Mouse (Mus musculus) liver, embryonic 15.5 days (tissue): ENCODE data around the gene Snx32. TPM values are rescaled to one million over a fixed set of nuclear protein-coding genes. Genes with fewer than 3 reads are reported as not detected.

Source experiments
- ATAC-seq: fragments of 200-750 bp; cut with Nextera tagmentation; 2 replicates; pipeline ENCODE4 v1.8.0; 2017; ENCODE audit warnings: moderate number of reproducible peaks, mild to moderate bottlenecking, moderate library complexity; ENCODE audit not compliant: insufficient read depth
- H3K27ac ChIP-seq: fragments of 300-500 bp; sonication (generic); replicated peaks from 2 replicates; pipeline ENCODE4 v1.5.1; 2015; ENCODE audit warnings: mild to moderate bottlenecking, inconsistent platforms
- H3K27me3 ChIP-seq: fragments of 300-500 bp; sonication (generic); 2 replicates; pipeline ENCODE4 v1.6.1; 2015; ENCODE audit warnings: mild to moderate bottlenecking, inconsistent platforms
- H3K36me3 ChIP-seq: fragments of 300-500 bp; sonication (generic); replicated peaks from 2 replicates; pipeline ENCODE4 v1.6.1; 2015; ENCODE audit warnings: moderate library complexity, mild to moderate bottlenecking, inconsistent platforms
- H3K4me1 ChIP-seq: fragments of 300-500 bp; sonication (generic); replicated peaks from 2 replicates; pipeline ENCODE4 v1.6.1; 2015; ENCODE audit warnings: inconsistent platforms
- H3K4me2 ChIP-seq: fragments of 300-500 bp; sonication (generic); 2 replicates; pipeline ENCODE4 v1.6.1; 2015; ENCODE audit warnings: moderate library complexity, mild to moderate bottlenecking, inconsistent platforms
- H3K4me3 ChIP-seq: fragments of 300-500 bp; sonication (generic); replicated peaks from 2 replicates; pipeline ENCODE4 v1.5.1; 2015; ENCODE audit warnings: mild to moderate bottlenecking, inconsistent platforms
- H3K9ac ChIP-seq: fragments of 300-500 bp; sonication (generic); 2 replicates; pipeline ENCODE4 v1.6.1; 2015; ENCODE audit warnings: moderate library complexity, mild to moderate bottlenecking, inconsistent platforms
- H3K9me3 ChIP-seq: fragments of 300-500 bp; sonication (generic); replicated peaks from 2 replicates; pipeline ENCODE4 v1.6.1; 2016; ENCODE audit warnings: inconsistent platforms
- WGBS: fragments of 180-500 bp; shearing (Covaris S2); methylation state at CpG from one replicate; pipeline ENCODE4 v1.1.7; 2015; ENCODE audit warnings: mixed read lengths; ENCODE audit not compliant: insufficient replicate concordance; 5-methylcytosine and 5-hydroxymethylcytosine counted together
- polyA plus RNA-seq: library from polyadenylated mRNA; unstranded; fragments of >200 nt; fragmentation: Nextera tagmentation; extraction: Ambion mirVana; gene quantifications from 2 replicates; pipeline ENCODE4 v1.2.1, GENCODE M21; 2015

The Snx32 gene
- polyA plus RNA-seq, 1 experiment from 2014 or later: 7.0 TPM

GRCm38 (mm10) chr19:5463791-5464562, 46.4 kb downstream of the Snx32 start:
- ATAC-seq: no peak
- Histone ChIP-seq H3K9me3 (no peaks in the 10 kb centered on the region), H3K27me3 (0 out of 2 replicates have a peak, but pooled peaks cover 6% of the 10 kb centered on the region), H3K4me3 (no peak overlapping the region), H3K4me1 (peaks cover 24% of the 10 kb centered on the region), H3K4me2 (no peak overlapping the region), H3K36me3 (peaks cover 41% of the 10 kb centered on the region), H3K27ac (no peak overlapping the region), H3K9ac (no peak overlapping the region)
- WGBS: 63% methylated on average over 15 of the region's 15 CpGs

GRCm38 (mm10) chr19:5463212-5463611, 47.1 kb downstream of the Snx32 start:
- no peak overlapping the region for H3K4me2 ChIP-seq
- H3K36me3 ChIP-seq: peaks cover 41% of the 10 kb centered on the region
- H3K27me3 ChIP-seq: no peaks in the 10 kb centered on the region
- no peaks in the 10 kb centered on the region for H3K9me3 ChIP-seq
- H3K27ac ChIP-seq: no peak overlapping the region
- H3K4me3 ChIP-seq: no peak overlapping the region
- no peak for ATAC-seq
- no peak overlapping the region for H3K9ac ChIP-seq
- 78% methylated on average over 9 of the region's 9 CpGs for WGBS
- peaks cover 26% of the 10 kb centered on the region for H3K4me1 ChIP-seq

GRCm38 (mm10) chr19:5461411-5461810, 48.9 kb downstream of the Snx32 start:
- H3K4me2 ChIP-seq: peak overlapping the region; percentile 92
- H3K4me3 ChIP-seq: peak overlapping the region; percentile 87
- 73% methylated on average over 6 of the region's 6 CpGs for WGBS
- no peak for ATAC-seq
- peaks cover 5% of the 10 kb centered on the region for H3K27me3 ChIP-seq
- H3K27ac ChIP-seq: no peak overlapping the region
- H3K36me3 ChIP-seq: peaks cover 33% of the 10 kb centered on the region
- H3K4me1 ChIP-seq: peaks cover 44% of the 10 kb centered on the region
- no peaks in the 10 kb centered on the region for H3K9me3 ChIP-seq
- H3K9ac ChIP-seq: peak overlapping the region; percentile 79; the same call in 1 of the 2 replicates

- Histone ChIP-seq H3K4me1 (peaks cover 53% of the 10 kb centered on the region), H3K36me3 (peaks cover 24% of the 10 kb centered on the region), H3K27me3 (peaks cover 10% of the 10 kb centered on the region), H3K4me3 (peak within 1 kb of the TSS; percentile 87), H3K9me3 (no peaks in the 10 kb centered on the region), H3K27ac (peak within 1 kb of the TSS; percentile 67), H3K4me2 (peak within 1 kb of the TSS; percentile 92), H3K9ac (peak within 1 kb of the TSS; percentile 79)
- under 1% methylated on average over 32 of the region's 32 CpGs for WGBS
- peak; percentile 58 for ATAC-seq
Observed at GRCm38 (mm10) chr19:5460465-5460911, 49.9 kb downstream of the Snx32 start, which contains the start of gene Fibp. Gene Fibp, plus strand, starts transcription at chr19:5460615.

- WGBS: 22% methylated on average over 3 of the region's 3 CpGs
Observed at GRCm38 (mm10) chr19:5459896-5460295, 50.4 kb downstream of the Snx32 start.

GRCm38 (mm10) chr19:5459019-5459418, 51.3 kb downstream of the Snx32 start:
- peaks cover 60% of the 10 kb centered on the region for H3K4me1 ChIP-seq
- no peak overlapping the region for H3K4me3 ChIP-seq
- H3K36me3 ChIP-seq: peaks cover 11% of the 10 kb centered on the region
- no peak overlapping the region for H3K4me2 ChIP-seq
- ATAC-seq: no peak
- WGBS: 52% methylated on average over 7 of the region's 7 CpGs
- no peak overlapping the region for H3K9ac ChIP-seq
- peaks cover 10% of the 10 kb centered on the region for H3K27me3 ChIP-seq
- H3K27ac ChIP-seq: no peak overlapping the region
- H3K9me3 ChIP-seq: no peaks in the 10 kb centered on the region

More at GRCm38 (mm10) chr19:5459896-5460295, 50.4 kb downstream of the Snx32 start:
- H3K4me1 ChIP-seq: peaks cover 59% of the 10 kb centered on the region
- H3K4me2 ChIP-seq: peak overlapping the region; percentile 92
- H3K9ac ChIP-seq: peak overlapping the region; percentile 79
- H3K9me3 ChIP-seq: no peaks in the 10 kb centered on the region
- H3K36me3 ChIP-seq: peaks cover 18% of the 10 kb centered on the region
- H3K27ac ChIP-seq: no peak overlapping the region
- ATAC-seq: no peak
- peaks cover 10% of the 10 kb centered on the region for H3K27me3 ChIP-seq
- peak overlapping the region; percentile 87 for H3K4me3 ChIP-seq

GRCm38 (mm10) chr19:5457746-5458442, 52.4 kb downstream of the Snx32 start, which contains the start of gene Ccdc85b:
Gene Ccdc85b, minus strand, starts transcription at chr19:5457894.
- Histone ChIP-seq H3K9me3 (no peaks in the 10 kb centered on the region), H3K4me3 (peak within 1 kb of the TSS; percentile 76), H3K4me2 (peak within 1 kb of the TSS; percentile 100), H3K4me1 (peaks cover 57% of the 10 kb centered on the region), H3K27me3 (peaks cover 10% of the 10 kb centered on the region), H3K36me3 (no peaks in the 10 kb centered on the region; the same call in 1 of the 2 replicates), H3K27ac (peak within 1 kb of the TSS; percentile 77), H3K9ac (peak within 1 kb of the TSS; percentile 75)
- WGBS: 11% methylated on average over 14 of the region's 14 CpGs
- ATAC-seq: peak; percentile 5; the same call in 1 of the 2 replicates

GRCm38 (mm10) chr19:5456922-5457745, 53.2 kb downstream of the Snx32 start:
- Histone ChIP-seq H3K4me2 (peak overlapping the region; percentile 100), H3K9me3 (no peaks in the 10 kb centered on the region), H3K4me1 (peaks cover 57% of the 10 kb centered on the region), H3K27ac (peak overlapping the region; percentile 77), H3K36me3 (no peaks in the 10 kb centered on the region; the same call in 1 of the 2 replicates), H3K27me3 (peaks cover 10% of the 10 kb centered on the region), H3K9ac (peak overlapping the region; percentile 75), H3K4me3 (peak overlapping the region; percentile 76)
- ATAC-seq: peak; percentile 85
- WGBS: under 1% methylated on average over 70 of the region's 70 CpGs

- peak overlapping the region; percentile 76 for H3K4me3 ChIP-seq
- H3K27me3 ChIP-seq: peaks cover 14% of the 10 kb centered on the region
- peak overlapping the region; percentile 100 for H3K4me2 ChIP-seq
- peak overlapping the region; percentile 75 for H3K9ac ChIP-seq
- H3K36me3 ChIP-seq: no peaks in the 10 kb centered on the region; the same call in 1 of the 2 replicates
- H3K9me3 ChIP-seq: no peaks in the 10 kb centered on the region
- H3K4me1 ChIP-seq: peaks cover 56% of the 10 kb centered on the region
- ATAC-seq: no peak
- H3K27ac ChIP-seq: peak overlapping the region; percentile 77; the same call in 1 of the 2 replicates
- WGBS: 3% methylated on average over 26 of the region's 26 CpGs
Observed at GRCm38 (mm10) chr19:5456241-5456921, 54.0 kb downstream of the Snx32 start.

- Histone ChIP-seq H3K9me3 (no peaks in the 10 kb centered on the region), H3K4me2 (peak overlapping the region; percentile 100), H3K27ac (no peak overlapping the region), H3K27me3 (peaks cover 23% of the 10 kb centered on the region), H3K9ac (no peak overlapping the region), H3K36me3 (no peaks in the 10 kb centered on the region), H3K4me3 (peak overlapping the region; percentile 76; the same call in 1 of the 2 replicates), H3K4me1 (peaks cover 47% of the 10 kb centered on the region)
- WGBS: 59% methylated on average over 8 of the region's 8 CpGs
- ATAC-seq: no peak
Observed at GRCm38 (mm10) chr19:5455568-5455967, 54.8 kb downstream of the Snx32 start.
